ENCODE assay signal across 36 mouse cellular contexts in genomic region chr4:132130645-132131044, GRCm38 (mm10). TPM values are rescaled to one million over a fixed set of nuclear protein-coding genes. Genes with fewer than 3 reads are reported as not detected.
DNase-seq lines count a peak whose midpoint lies in the region; ATAC-seq and TF ChIP-seq lines count a peak whose summit lies in the region.
"Had no signal": no experiment of that assay in that cellular context is flagged by ENCODE, and none has a peak within 500 bp of the region (broad histone marks: within the 10 kb centered on the region; RNA-seq: fewer than 3 reads in every experiment).

No protein-coding gene starts in this region.

- TF ChIP-seq CTCF in ES-Bruce4 (IDR thresholded peaks at IDR 0.05; ENCODE audit: low read depth, low read length), result no peak

- no peaks in the 10 kb centered on the region for H3K9me3 ChIP-seq in forebrain, embryonic 13.5 days (replicated peaks)
- no peaks in the 10 kb centered on the region for H3K9me3 ChIP-seq in forebrain, embryonic 15.5 days
- no peaks in the 10 kb centered on the region for H3K9me3 ChIP-seq in ES-Bruce4 (replicated peaks; ENCODE audit: control insufficient read depth, insufficient read depth, low read length, poor library complexity, severe bottlenecking)
- no peaks in the 10 kb centered on the region for H3K9me3 ChIP-seq in limb, embryonic 10.5 days (replicated peaks)
- H3K9me3 ChIP-seq: embryonic facial prominence, embryonic 12.5 days; heart, embryonic 10.5 days; heart, embryonic 15.5 days; intestine, embryonic 15.5 days; limb, embryonic 13.5 days; midbrain, embryonic 10.5 days; midbrain, embryonic 15.5 days; neural tube, embryonic 15.5 days had no signal

- no peak overlapping the region for H3K4me3 ChIP-seq in forebrain, embryonic 13.5 days
- no peak overlapping the region for H3K4me3 ChIP-seq in forebrain, embryonic 15.5 days
- H3K4me3 ChIP-seq in ES-Bruce4 (ENCODE audit: low read depth, low read length), result peak overlapping the region; percentile 11
- H3K4me3 ChIP-seq in limb, embryonic 10.5 days, result no peak overlapping the region
- H3K4me3 ChIP-seq: embryonic facial prominence, embryonic 12.5 days; heart, embryonic 10.5 days; heart, embryonic 15.5 days; intestine, embryonic 15.5 days; layer of hippocampus, adult 2 months; left cerebral cortex, adult 2 months; limb, embryonic 13.5 days; midbrain, embryonic 10.5 days; midbrain, embryonic 15.5 days; neural tube, embryonic 15.5 days had no signal

- H3K36me3 ChIP-seq in forebrain, embryonic 13.5 days (ENCODE audit: poor library complexity, severe bottlenecking), result no peaks in the 10 kb centered on the region
- no peaks in the 10 kb centered on the region for H3K36me3 ChIP-seq in forebrain, embryonic 15.5 days
- H3K36me3 ChIP-seq in ES-Bruce4 (ENCODE audit: control insufficient read depth, insufficient read depth, low read length, poor library complexity, severe bottlenecking), result no peaks in the 10 kb centered on the region
- no peaks in the 10 kb centered on the region for H3K36me3 ChIP-seq in limb, embryonic 10.5 days
- H3K36me3 ChIP-seq: embryonic facial prominence, embryonic 12.5 days; heart, embryonic 10.5 days; heart, embryonic 15.5 days; intestine, embryonic 15.5 days; limb, embryonic 13.5 days; midbrain, embryonic 10.5 days; midbrain, embryonic 15.5 days; neural tube, embryonic 15.5 days had no signal

- no peak overlapping the region for H3K9ac ChIP-seq in forebrain, embryonic 13.5 days
- no peak overlapping the region for H3K9ac ChIP-seq in forebrain, embryonic 15.5 days (replicated peaks)
- H3K9ac ChIP-seq in ES-Bruce4 (ENCODE audit: low read depth, poor library complexity, severe bottlenecking), result no peak overlapping the region
- H3K9ac ChIP-seq: embryonic facial prominence, embryonic 12.5 days; heart, embryonic 15.5 days; intestine, embryonic 15.5 days; limb, embryonic 13.5 days; liver, embryonic 14.5 days; lung, embryonic 14.5 days; midbrain, embryonic 15.5 days; neural tube, embryonic 15.5 days had no signal

- no peaks in the 10 kb centered on the region for H3K27me3 ChIP-seq in forebrain, embryonic 13.5 days
- H3K27me3 ChIP-seq in forebrain, embryonic 15.5 days, result no peaks in the 10 kb centered on the region
- no peaks in the 10 kb centered on the region for H3K27me3 ChIP-seq in ES-Bruce4 (ENCODE audit: control insufficient read depth, insufficient read depth, low read length, poor library complexity, severe bottlenecking)
- H3K27me3 ChIP-seq in limb, embryonic 10.5 days (ENCODE audit: low read depth, poor library complexity, severe bottlenecking), result no peaks in the 10 kb centered on the region
- H3K27me3 ChIP-seq: embryonic facial prominence, embryonic 12.5 days; heart, embryonic 15.5 days; intestine, embryonic 15.5 days; limb, embryonic 13.5 days; midbrain, embryonic 15.5 days; neural tube, embryonic 15.5 days had no signal

- H3K4me2 ChIP-seq in forebrain, embryonic 13.5 days, result no peak overlapping the region
- no peak overlapping the region for H3K4me2 ChIP-seq in forebrain, embryonic 15.5 days (replicated peaks)
- H3K4me2 ChIP-seq: embryonic facial prominence, embryonic 12.5 days; heart, embryonic 15.5 days; intestine, embryonic 15.5 days; limb, embryonic 13.5 days; lung, embryonic 14.5 days; midbrain, embryonic 15.5 days; neural tube, embryonic 15.5 days had no signal

- 78% methylated on average over 10 of the region's 11 CpGs for WGBS in forebrain, embryonic 13.5 days
- 85% methylated on average over 11 of the region's 11 CpGs for whole genome bisulfite sequencing in forebrain, embryonic 15.5 days
- WGBS in limb, embryonic 10.5 days, result 70% methylated on average over 11 of the region's 11 CpGs

- 0 out of 2 replicates have a peak overlapping the region, but pooled peaks have one; percentile 88 for H3K27ac ChIP-seq in forebrain, embryonic 13.5 days
- no peak overlapping the region for H3K27ac ChIP-seq in forebrain, embryonic 15.5 days (replicated peaks)
- H3K27ac ChIP-seq in ES-Bruce4 (ENCODE audit: insufficient read depth, low read length), result peak overlapping the region; percentile 92
- no peak overlapping the region for H3K27ac ChIP-seq in limb, embryonic 10.5 days
- H3K27ac ChIP-seq: embryonic facial prominence, embryonic 12.5 days; heart, embryonic 10.5 days; intestine, embryonic 15.5 days; layer of hippocampus, adult 2 months; left cerebral cortex, adult 2 months; limb, embryonic 13.5 days; liver, embryonic 14.5 days; midbrain, embryonic 15.5 days; neural tube, embryonic 15.5 days; stomach, postnatal 0 days had no signal

- peaks cover 44% of the 10 kb centered on the region for H3K4me1 ChIP-seq in forebrain, embryonic 13.5 days
- peaks cover 18% of the 10 kb centered on the region for H3K4me1 ChIP-seq in forebrain, embryonic 15.5 days
- H3K4me1 ChIP-seq in ES-Bruce4 (ENCODE audit: control insufficient read depth, insufficient read depth, low read length), result peaks cover 18% of the 10 kb centered on the region
- H3K4me1 ChIP-seq in limb, embryonic 10.5 days, result no peaks in the 10 kb centered on the region
- H3K4me1 ChIP-seq: embryonic facial prominence, embryonic 12.5 days; limb, embryonic 13.5 days had no signal

- TF ChIP-seq EP300 in ES-Bruce4 (IDR thresholded peaks at IDR 0.05; ENCODE audit: insufficient read depth, low read depth, low read length), result no peak

- DNase-seq in A20 (ENCODE audit: low read depth, low spot score) (peak; percentile 66), ZHBTc4 (ENCODE audit: low read depth, low spot score) (peak; percentile 87)
- DNase-seq in heart, adult 8-10 months (ENCODE audit: low spot score), result no peak
- no peak for DNase-seq in limb, embryonic 10.5 days (ENCODE audit: low spot score)
- DNase-seq: adrenal gland, postnatal 14 days; cerebellum, adult 11-12 months; cerebellum, adult 9-11 months; embryo, embryonic 11 days; gastrocnemius, postnatal 14 days; kidney, adult 2 months; kidney, postnatal 36 days; lung, embryonic 14.5 days; lung, postnatal 14 days; right cerebral cortex, postnatal 4 days; thymus, postnatal 4 days had no signal

- peak; percentile 73 for TF ChIP-seq POLR2A in ES-Bruce4 (IDR thresholded peaks at IDR 0.05; ENCODE audit: insufficient read depth, low read length)

- ATAC-seq in forebrain, embryonic 13.5 days, result no peak
- no peak for ATAC-seq in forebrain, embryonic 15.5 days (replicated peaks)
- ATAC-seq: hindbrain, embryonic 16.5 days; intestine, embryonic 15.5 days; midbrain, embryonic 15.5 days had no signal

RNA-seq across cellular contexts. Expression of gene Oprd1, which starts 13.6 kb away (rescaled TPM):
- 0.06 and 0.12 TPM in 2 replicates for polyA plus RNA-seq in forebrain, embryonic 13.5 days (2015; fragmentation: Nextera tagmentation; extraction: Ambion mirVana)
- polyA plus RNA-seq in forebrain, embryonic 15.5 days (2015; fragmentation: Nextera tagmentation; extraction: Ambion mirVana), result 0.11 and 0.17 TPM in 2 replicates
- polyA plus RNA-seq in ES-Bruce4 (2011; ENCODE audit: insufficient read depth, insufficient read length, low read depth, missing spikeins), result 0.54 and 0.82 TPM in 2 replicates
- total RNA-seq in heart, adult 8-10 months (2022), result under 1 TPM; 0.09 to 0.28 (median 0.21) TPM
- 0.16 and 0.19 TPM in 2 replicates for polyA plus RNA-seq in limb, embryonic 10.5 days (2016; fragmentation: Nextera tagmentation; extraction: Ambion mirVana)
- total RNA-seq: granulocyte monocyte progenitor cell, adult 5-6 weeks; megakaryocyte progenitor cell, adult 5-6 weeks had no signal
- polyA plus RNA-seq: hindbrain, embryonic 11.5 days had no signal

RNA-seq across cellular contexts. Expression of gene Epb41, which starts 55.5 kb away (rescaled TPM):
- 75.0 and 84.1 TPM in 2 replicates for polyA plus RNA-seq in forebrain, embryonic 13.5 days (2015; fragmentation: Nextera tagmentation; extraction: Ambion mirVana)
- 73.3 and 73.7 TPM in 2 replicates for polyA plus RNA-seq in forebrain, embryonic 15.5 days (2015; fragmentation: Nextera tagmentation; extraction: Ambion mirVana)
- 61.8 and 68.8 TPM in 2 replicates for polyA plus RNA-seq in ES-Bruce4 (2011; ENCODE audit: insufficient read depth, insufficient read length, low read depth, missing spikeins)
- 100 to 1,000 TPM; 117 to 139 (median 131) TPM for total RNA-seq in heart, adult 8-10 months (2022)
- polyA plus RNA-seq in limb, embryonic 10.5 days (2016; fragmentation: Nextera tagmentation; extraction: Ambion mirVana), result 105 and 122 TPM in 2 replicates

RNA-seq across cellular contexts. Expression of gene Gm10300, which starts 56.1 kb away (rescaled TPM):
- not detected in 2 replicates for polyA plus RNA-seq in forebrain, embryonic 13.5 days (2015; fragmentation: Nextera tagmentation; extraction: Ambion mirVana)
- polyA plus RNA-seq in forebrain, embryonic 15.5 days (2015; fragmentation: Nextera tagmentation; extraction: Ambion mirVana), result 0.08 TPM in 1 of 2 replicates, not detected in the other
- not detected in 2 replicates for polyA plus RNA-seq in ES-Bruce4 (2011; ENCODE audit: insufficient read depth, insufficient read length, low read depth, missing spikeins)
- under 1 TPM in 3 of 4 experiments, not detected in 1; 0.12 to 0.29 (median 0.13) TPM for total RNA-seq in heart, adult 8-10 months (2022)
- polyA plus RNA-seq in limb, embryonic 10.5 days (2016; fragmentation: Nextera tagmentation; extraction: Ambion mirVana), result not detected in 2 replicates
- total RNA-seq: layer of hippocampus, adult 2 months; layer of hippocampus, postnatal 14 days; left cerebral cortex, adult 2 months; left cerebral cortex, postnatal 25 days had no signal
- polyA plus RNA-seq: embryonic facial prominence, embryonic 12.5 days; heart, embryonic 10.5 days; hindbrain, embryonic 16.5 days; limb, embryonic 13.5 days; midbrain, embryonic 10.5 days; midbrain, embryonic 15.5 days; neural tube, embryonic 15.5 days; stomach, postnatal 0 days had no signal

Comparison
In these comparisons a context has a peak if more than half of its experiments do, and no peak if none do; other contexts are left out.
1. H3K27ac ChIP-seq: peak in forebrain, embryonic 13.5 days (single experiment) and ES-Bruce4 (single experiment); none in forebrain, embryonic 15.5 days (single experiment) and limb, embryonic 10.5 days (single experiment).
2. DNase-seq: peak in A20 (single experiment) and ZHBTc4 (single experiment); none in heart, adult 8-10 months (single experiment) and limb, embryonic 10.5 days (single experiment).